Mouse (Mus musculus) T-helper 17 cell (primary cell): ENCODE data around the gene Sycp3.
"Not testable (repeated sequence)": the region's sequence is repeated elsewhere in the genome, so short reads cannot be mapped to it uniquely, and the experiment has no call there.

ENCODE experiments used
- in situ Hi-C, 2 experiments: fragments of 300-600 bp; cut with MboI, MseI; formaldehyde crosslinking; loops; 1 replicate in 1 of 2; 2 replicates in 1 of 2; pipeline ENCODE4 v1.15.1; 2025; ENCODE audit warnings: high pct_unique_total_duplicates in 2 of 2

Sycp3 gene

GRCm38 (mm10) chr10:88496864-88497564 is 37.6 kb downstream of the Sycp3 start:
- in situ Hi-C loops: loop anchor here in 1 of 2 experiments (10.0 to 25.0 kb wide), 2 partner anchors 122 to 660 kb away; partner anchors contain the start of genes Dram1 and Gnptab

GRCm38 (mm10) chr10:88499993-88500392 is 40.6 kb downstream of the Sycp3 start:
- in situ Hi-C loops: loop anchor here in 1 of 2 experiments (5.0 to 25.0 kb wide), 4 partner anchors 75 to 663 kb away; partner anchors contain the start of genes Dram1, Gnptab and Washc3

- in situ Hi-C loops: loop anchor here in 1 of 2 experiments (5.0 to 10.0 kb wide), 2 partner anchors 77 to 299 kb away; partner anchors contain the start of gene Washc3
Measured at GRCm38 (mm10) chr10:88501370-88501769, 42.0 kb downstream of the Sycp3 start.

GRCm38 (mm10) chr10:88501886-88502765 is 42.8 kb downstream of the Sycp3 start:
- in situ Hi-C loops: loop anchor here in 1 of 2 experiments (5.0 to 10.0 kb wide), 2 partner anchors 77 to 300 kb away; partner anchors contain the start of gene Washc3

- in situ Hi-C loops: loop anchor here in 1 of 2 experiments (5.0 to 10.0 kb wide), 2 partner anchors 78 to 301 kb away; partner anchors contain the start of gene Washc3
Measured at GRCm38 (mm10) chr10:88502919-88503318, 43.5 kb downstream of the Sycp3 start.

GRCm38 (mm10) chr10:88503421-88504314 is 44.3 kb downstream of the Sycp3 start, which contains the start of gene Chpt1:
Gene Chpt1, minus strand, starts transcription at chr10:88504073.
- in situ Hi-C loops: loop anchor here in 1 of 2 experiments (5.0 to 10.0 kb wide), 2 partner anchors 79 to 301 kb away; partner anchors contain the start of gene Washc3

- in situ Hi-C loops: loop anchor here in 1 of 2 experiments (5.0 to 10.0 kb wide), 2 partner anchors 80 to 302 kb away; partner anchors contain the start of gene Washc3
Measured at GRCm38 (mm10) chr10:88504481-88504880, 45.1 kb downstream of the Sycp3 start.

GRCm38 (mm10) chr10:88505256-88505655 is 45.9 kb downstream of the Sycp3 start:
- in situ Hi-C loops: loop anchor here in 1 of 2 experiments (10.0 kb wide), 1 partner anchor 80 kb away; no protein-coding TSS in a partner anchor

- in situ Hi-C loops: loop anchor here in 1 of 2 experiments (10.0 kb wide), 1 partner anchor 83 kb away; no protein-coding TSS in a partner anchor
Measured at GRCm38 (mm10) chr10:88507691-88508143, 48.3 kb downstream of the Sycp3 start.

GRCm38 (mm10) chr10:88510503-88511271 is 51.3 kb downstream of the Sycp3 start:
- in situ Hi-C loops: no loop called here

GRCm38 (mm10) chr10:88511355-88511754 is 52.0 kb downstream of the Sycp3 start:
- in situ Hi-C loops: no loop called here

- in situ Hi-C loops: no loop called here
Measured at GRCm38 (mm10) chr10:88513574-88514135, 54.3 kb downstream of the Sycp3 start.

GRCm38 (mm10) chr10:88514495-88514894 is 55.1 kb downstream of the Sycp3 start:
- in situ Hi-C loops: no loop called here

- in situ Hi-C loops: not testable (repeated sequence)
Measured at GRCm38 (mm10) chr10:88515049-88515448, 55.7 kb downstream of the Sycp3 start.

- in situ Hi-C loops: no loop called here
Measured at GRCm38 (mm10) chr10:88522795-88523194, 63.4 kb downstream of the Sycp3 start.
